Mouse (Mus musculus) neural tube, embryonic 11.5 days (tissue): ENCODE results near the gene Hck. TPM values are rescaled to one million over a fixed set of nuclear protein-coding genes. Genes with fewer than 3 reads are reported as not detected.
A peak's percentile ranks its signal among the peaks of the same experiment; 100 is the strongest.

Experiments used
- ATAC-seq: fragments of 200-750 bp; cut with Nextera tagmentation; 2 replicates; pipeline ENCODE4 v1.8.0; 2017; ENCODE audit warnings: moderate number of reproducible peaks, mild to moderate bottlenecking, moderate TSS enrichment, moderate library complexity; ENCODE audit not compliant: insufficient read depth, low FRiP score, low TSS enrichment
- DNase-seq: peaks from one replicate; pipeline ENCODE4 v3.0.0-alpha.2; 2015; ENCODE audit warnings: low spot score
- H3K27ac ChIP-seq: fragments of 300-500 bp; sonication (generic); 2 replicates; pipeline ENCODE4 v1.5.1; 2014; ENCODE audit warnings: low read depth, mild to moderate bottlenecking, low read length
- H3K27me3 ChIP-seq: fragments of 300-500 bp; sonication (generic); 2 replicates; pipeline ENCODE4 v1.6.1; 2014; ENCODE audit warnings: mild to moderate bottlenecking, low read length, mixed read lengths; ENCODE audit not compliant: control insufficient read depth, insufficient read depth
- H3K36me3 ChIP-seq: fragments of 300-500 bp; sonication (generic); 2 replicates; pipeline ENCODE4 v1.6.1; 2014; ENCODE audit warnings: mild to moderate bottlenecking, low read length, moderate library complexity, mixed read lengths; ENCODE audit not compliant: control insufficient read depth, insufficient read depth
- H3K4me1 ChIP-seq: fragments of 300-500 bp; sonication (generic); 2 replicates; pipeline ENCODE4 v1.6.1; 2014; ENCODE audit warnings: low read length, mixed read lengths; ENCODE audit not compliant: control insufficient read depth, insufficient read depth
- H3K4me2 ChIP-seq: fragments of 300-500 bp; sonication (generic); 2 replicates; pipeline ENCODE4 v1.6.1; 2014; ENCODE audit warnings: low read depth, mild to moderate bottlenecking, moderate library complexity
- H3K4me3 ChIP-seq: fragments of 300-500 bp; sonication (generic); 2 replicates; pipeline ENCODE4 v1.5.1; 2014; ENCODE audit warnings: low read depth, low read length
- H3K9ac ChIP-seq: fragments of 300-500 bp; sonication (generic); 2 replicates; pipeline ENCODE4 v1.6.1; 2014; ENCODE audit warnings: mild to moderate bottlenecking, low read length
- H3K9me3 ChIP-seq: fragments of 300-500 bp; sonication (generic); 2 replicates; pipeline ENCODE4 v1.6.1; 2016; ENCODE audit warnings: low read length; ENCODE audit not compliant: control insufficient read depth
- WGBS: fragments of 180-500 bp; shearing (Covaris S2); extraction: QIAGEN DNeasy Blood & Tissue Kit; methylation state at CpG from one replicate; pipeline ENCODE4 v1.1.7; 2014; 5-methylcytosine and 5-hydroxymethylcytosine counted together
- polyA plus RNA-seq: library from polyadenylated mRNA; unstranded; fragments of >200 nt; fragmentation: Nextera tagmentation; extraction: Ambion mirVana; gene quantifications from 2 replicates; pipeline ENCODE4 v1.2.1, GENCODE M21; 2014

The Hck gene
- polyA plus RNA-seq, 1 experiment from 2014 or later = 1.8 TPM

DNA sequence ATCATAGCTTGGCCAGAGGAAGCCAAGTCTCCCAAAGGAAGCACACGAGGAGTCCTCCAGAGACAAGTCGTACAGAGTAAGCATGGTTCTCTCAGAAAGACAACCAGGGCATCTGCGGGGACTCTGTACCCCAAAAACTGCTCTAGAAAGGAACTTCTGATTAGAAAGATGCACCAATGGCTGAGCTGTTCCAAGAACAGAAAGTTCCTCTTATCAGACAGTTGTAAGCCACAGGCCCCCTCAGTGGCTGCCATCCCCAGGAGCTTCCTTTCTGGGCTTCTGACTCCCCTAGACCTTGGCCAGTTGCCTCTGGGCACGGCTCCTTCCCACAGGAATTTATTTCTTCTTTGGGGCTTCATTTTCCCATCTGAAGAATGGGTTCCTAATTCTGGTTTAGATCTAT is 7.4 kb downstream of the Hck start:
- WGBS = 76% methylated on average over 4 of the region's 4 CpGs

DNA sequence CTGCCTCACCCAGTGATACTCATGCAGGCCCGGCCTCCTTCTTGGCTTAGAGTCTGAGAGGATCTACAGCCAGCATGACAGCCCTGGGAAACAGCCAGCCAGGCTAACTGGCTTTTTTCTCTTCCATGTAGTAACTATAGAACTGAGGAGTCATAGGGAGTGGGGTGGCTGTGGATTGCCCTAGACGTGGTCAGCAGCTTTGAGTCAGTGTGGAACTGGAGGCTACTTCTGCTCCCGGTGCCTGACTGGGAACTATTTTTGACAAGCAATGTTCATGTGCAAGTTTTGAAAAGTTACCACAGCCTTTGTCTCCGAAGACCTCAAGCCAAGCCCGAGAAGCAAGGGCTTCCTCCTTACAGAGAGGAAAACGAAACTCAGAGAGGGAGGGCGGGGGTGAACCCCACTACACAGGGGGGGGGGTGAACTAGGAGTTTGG is 8.8 kb downstream of the Hck start:
- H3K27me3 ChIP-seq = no peaks in the 10 kb centered on the region
- no peaks in the 10 kb centered on the region for H3K9me3 ChIP-seq
- ATAC-seq (no peak), DNase-seq (no peak)
- no peak overlapping the region for H3K9ac ChIP-seq
- no peak overlapping the region for H3K27ac ChIP-seq
- 85% methylated on average over 7 of the region's 7 CpGs for WGBS
- H3K4me2 ChIP-seq = no peak overlapping the region
- H3K4me3 ChIP-seq = no peak overlapping the region
- no peaks in the 10 kb centered on the region for H3K36me3 ChIP-seq
- H3K4me1 ChIP-seq = no peaks in the 10 kb centered on the region

More for the DNA sequence above, 7.4 kb downstream of the Hck start:
- ATAC-seq = no peak
- Histone ChIP-seq H3K4me3 (no peak overlapping the region), H3K27me3 (no peaks in the 10 kb centered on the region), H3K36me3 (no peaks in the 10 kb centered on the region), H3K4me2 (no peak overlapping the region), H3K4me1 (no peaks in the 10 kb centered on the region), H3K9ac (no peak overlapping the region), H3K9me3 (no peaks in the 10 kb centered on the region), H3K27ac (no peak overlapping the region)
- peak; percentile 6 for DNase-seq

DNA sequence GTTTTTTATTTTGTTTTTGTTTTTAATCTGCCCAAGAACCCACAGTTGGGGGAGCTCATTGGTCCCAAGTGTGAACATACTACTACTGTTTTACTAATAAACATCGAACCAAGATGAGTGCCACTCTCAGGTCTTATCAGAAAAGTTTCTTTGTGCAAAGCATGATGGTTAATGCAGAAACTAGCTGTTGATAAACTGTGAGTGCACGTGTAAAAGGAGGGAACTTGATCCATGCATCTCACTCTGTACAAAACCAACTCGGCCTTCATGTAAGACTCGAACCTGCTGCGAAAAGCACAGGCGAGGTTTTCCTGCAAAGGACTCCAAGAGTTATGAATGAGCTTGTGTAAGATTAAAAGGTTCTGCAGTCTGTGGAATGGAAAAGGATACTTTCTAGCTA is 11.2 kb downstream of the Hck start:
- H3K4me2 ChIP-seq = no peak overlapping the region
- WGBS = 90% methylated on average over 6 of the region's 6 CpGs
- no peak for ATAC-seq
- no peaks in the 10 kb centered on the region for H3K36me3 ChIP-seq
- H3K9ac ChIP-seq = no peak overlapping the region
- H3K27me3 ChIP-seq = no peaks in the 10 kb centered on the region
- H3K27ac ChIP-seq = no peak overlapping the region
- H3K9me3 ChIP-seq = no peaks in the 10 kb centered on the region
- H3K4me1 ChIP-seq = no peaks in the 10 kb centered on the region
- no peak overlapping the region for H3K4me3 ChIP-seq
- no peak for DNase-seq

DNA sequence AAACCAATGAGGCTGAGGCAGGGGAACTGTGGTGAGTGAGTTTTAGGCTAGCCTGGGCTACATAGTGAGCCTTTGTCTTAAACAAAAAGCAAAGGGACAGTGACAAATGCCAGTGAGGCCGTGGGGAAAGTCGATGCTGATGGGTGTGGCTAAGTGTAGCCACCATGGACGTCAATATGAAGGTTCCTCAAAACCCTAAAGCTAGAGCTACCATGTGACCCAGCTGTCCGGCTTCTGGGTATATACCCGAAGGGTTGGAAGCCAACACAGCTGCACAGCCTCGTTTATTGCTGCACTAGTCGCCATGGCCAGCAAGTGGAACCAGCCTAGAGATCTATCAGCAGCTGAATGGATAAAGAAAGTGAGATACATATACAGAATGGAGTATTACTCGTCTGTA is 11.9 kb downstream of the Hck start:
- DNase-seq = no peak
- Histone ChIP-seq H3K4me3 (no peak overlapping the region), H3K27me3 (no peaks in the 10 kb centered on the region), H3K27ac (no peak overlapping the region), H3K4me2 (no peak overlapping the region), H3K4me1 (no peaks in the 10 kb centered on the region), H3K9ac (no peak overlapping the region), H3K36me3 (no peaks in the 10 kb centered on the region), H3K9me3 (no peaks in the 10 kb centered on the region)
- WGBS = 74% methylated on average over 8 of the region's 8 CpGs
- no peak for ATAC-seq

DNA sequence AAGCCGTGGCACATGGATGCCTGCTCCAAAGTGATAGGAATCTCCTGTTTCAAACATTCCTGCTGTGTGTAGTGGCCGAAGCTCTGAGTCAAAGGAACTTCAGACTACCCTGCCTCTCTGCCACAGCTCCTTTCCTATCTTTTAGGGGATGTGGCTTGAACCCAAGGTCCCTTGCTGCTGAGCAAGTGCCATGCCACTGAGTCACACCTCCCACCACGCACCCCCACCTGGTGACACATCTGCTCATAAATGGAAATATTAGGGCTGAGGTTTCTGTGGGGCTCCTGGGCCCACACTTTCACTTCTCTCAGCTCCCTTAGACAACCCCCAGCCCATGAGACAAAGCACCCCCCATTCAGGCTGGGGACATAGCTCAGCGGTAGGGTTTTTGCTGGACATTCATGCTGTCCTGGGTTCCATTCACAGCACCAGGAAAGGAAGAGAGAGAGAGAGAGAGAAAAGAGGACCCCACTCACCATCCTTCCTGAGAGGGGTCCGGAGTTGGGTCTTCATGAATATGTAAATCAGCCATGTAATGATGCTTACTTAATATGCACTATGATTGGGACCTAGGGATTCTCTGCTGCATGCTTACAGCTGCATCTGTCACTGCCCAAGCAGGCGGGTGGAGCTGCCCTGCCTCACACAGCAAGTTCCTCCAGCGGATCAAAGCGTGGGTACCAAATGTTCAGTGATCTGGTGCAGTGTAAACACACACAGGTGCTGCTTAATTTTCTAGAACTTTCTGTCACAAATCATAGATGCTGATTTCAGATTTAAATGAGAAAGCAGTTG is 13.8 kb downstream of the Hck start:
- H3K9ac ChIP-seq = no peak overlapping the region
- H3K4me2 ChIP-seq = no peak overlapping the region
- no peaks in the 10 kb centered on the region for H3K27me3 ChIP-seq
- no peak overlapping the region for H3K4me3 ChIP-seq
- WGBS = 73% methylated on average over 8 of the region's 8 CpGs
- ATAC-seq (no peak), DNase-seq (no peak)
- H3K4me1 ChIP-seq = no peaks in the 10 kb centered on the region
- no peaks in the 10 kb centered on the region for H3K36me3 ChIP-seq
- no peaks in the 10 kb centered on the region for H3K9me3 ChIP-seq
- H3K27ac ChIP-seq = no peak overlapping the region

DNA sequence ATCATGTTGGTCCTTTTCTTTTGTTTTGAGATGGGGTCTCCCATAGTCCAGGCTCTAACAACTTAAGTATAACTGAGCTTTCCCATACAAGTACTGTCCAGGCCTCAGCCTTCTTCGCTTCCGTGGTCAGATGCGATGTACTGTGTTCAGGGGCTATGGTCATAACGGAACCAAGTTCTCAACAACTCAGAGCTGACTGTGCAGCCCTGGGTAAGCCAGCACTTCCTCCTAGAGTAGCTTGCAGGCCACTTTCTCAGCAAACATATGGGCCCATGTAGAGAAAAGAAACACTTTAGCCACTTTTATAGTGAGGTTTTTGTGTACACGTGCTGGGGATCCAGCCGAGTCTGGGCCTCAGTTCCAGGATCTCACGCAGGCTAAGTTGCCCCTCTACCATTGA is 14.4 kb downstream of the Hck start:
- H3K4me3 ChIP-seq = no peak overlapping the region
- WGBS = 84% methylated on average over 7 of the region's 7 CpGs
- no peak overlapping the region for H3K4me2 ChIP-seq
- H3K4me1 ChIP-seq = no peaks in the 10 kb centered on the region
- no peak overlapping the region for H3K9ac ChIP-seq
- no peak overlapping the region for H3K27ac ChIP-seq
- H3K27me3 ChIP-seq = no peaks in the 10 kb centered on the region
- H3K9me3 ChIP-seq = no peaks in the 10 kb centered on the region
- DNase-seq (no peak), ATAC-seq (no peak)
- H3K36me3 ChIP-seq = no peaks in the 10 kb centered on the region

DNA sequence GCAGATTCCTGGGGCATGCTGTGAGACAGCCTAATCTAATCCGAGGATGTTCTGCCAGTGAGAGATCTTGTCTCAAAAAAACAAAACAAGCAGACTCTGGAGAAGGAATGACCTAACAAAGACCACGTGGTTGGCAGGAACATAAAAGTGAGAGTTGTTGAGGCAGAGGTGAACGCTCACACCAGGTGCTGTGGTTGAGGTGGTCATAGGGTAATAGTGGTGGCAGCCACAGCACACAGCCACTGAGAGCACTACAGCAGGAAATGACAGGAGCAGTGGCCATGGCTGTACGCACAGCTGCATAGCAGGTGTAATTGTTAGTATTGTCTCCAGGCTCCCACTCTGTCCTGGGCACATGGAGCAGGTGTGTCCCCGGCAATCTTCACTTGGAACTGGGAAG is 17.6 kb downstream of the Hck start:
- no peak for ATAC-seq
- no peaks in the 10 kb centered on the region for H3K36me3 ChIP-seq
- WGBS = 56% methylated on average over 5 of the region's 5 CpGs
- no peaks in the 10 kb centered on the region for H3K9me3 ChIP-seq
- no peaks in the 10 kb centered on the region for H3K4me1 ChIP-seq
- no peak for DNase-seq
- H3K27ac ChIP-seq = no peak overlapping the region
- H3K9ac ChIP-seq = no peak overlapping the region
- no peaks in the 10 kb centered on the region for H3K27me3 ChIP-seq
- no peak overlapping the region for H3K4me2 ChIP-seq
- no peak overlapping the region for H3K4me3 ChIP-seq

DNA sequence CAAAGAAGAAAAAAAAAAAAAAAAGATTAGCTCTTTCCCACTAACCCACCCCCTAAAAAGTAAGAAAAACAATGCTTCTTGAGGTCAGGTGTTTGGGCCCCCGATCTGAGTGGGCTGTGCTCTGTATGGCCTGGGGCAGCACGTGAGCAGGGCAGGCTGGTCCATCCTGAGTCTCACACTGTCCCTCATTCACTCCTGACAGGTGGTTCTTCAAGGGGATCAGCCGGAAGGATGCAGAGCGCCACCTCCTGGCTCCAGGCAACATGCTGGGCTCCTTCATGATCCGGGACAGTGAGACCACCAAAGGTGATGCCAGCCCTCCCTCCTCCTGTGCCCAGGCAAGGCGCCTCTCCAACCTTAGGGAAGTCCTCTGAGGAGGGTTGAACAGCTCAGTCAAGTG is 22.8 kb downstream of the Hck start:
- DNase-seq (peak; percentile 28), ATAC-seq (no peak)
- Histone ChIP-seq H3K36me3 (no peaks in the 10 kb centered on the region), H3K27me3 (no peaks in the 10 kb centered on the region), H3K27ac (no peak overlapping the region), H3K4me2 (no peak overlapping the region), H3K4me1 (no peaks in the 10 kb centered on the region), H3K9ac (no peak overlapping the region), H3K9me3 (no peaks in the 10 kb centered on the region), H3K4me3 (no peak overlapping the region)
- 28% methylated on average over 6 of the region's 6 CpGs for WGBS

DNA sequence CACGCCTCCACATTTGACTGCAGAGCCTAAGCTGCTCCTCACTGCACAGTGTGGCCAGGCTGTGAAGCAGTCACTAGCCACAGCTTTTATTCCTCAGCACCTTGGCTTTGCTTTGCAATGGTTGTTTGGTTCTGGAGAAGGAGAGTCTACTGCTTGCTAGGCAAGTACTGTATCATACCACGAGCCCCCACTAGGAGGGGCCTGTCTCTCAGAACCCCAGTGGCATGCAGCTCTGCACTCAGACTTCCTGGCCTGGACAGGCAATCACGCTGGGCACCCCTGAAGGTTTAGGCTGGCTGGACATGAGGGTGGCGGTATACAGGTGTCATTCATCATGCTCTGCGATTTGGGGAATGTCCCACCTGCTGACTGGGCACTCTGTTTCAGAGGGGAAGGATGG is 26.0 kb downstream of the Hck start:
- WGBS = 29% methylated on average over 5 of the region's 5 CpGs
- no peaks in the 10 kb centered on the region for H3K9me3 ChIP-seq
- no peak for ATAC-seq
- H3K27me3 ChIP-seq = no peaks in the 10 kb centered on the region
- no peak overlapping the region for H3K4me3 ChIP-seq
- no peak overlapping the region for H3K27ac ChIP-seq
- no peaks in the 10 kb centered on the region for H3K4me1 ChIP-seq
- peak; percentile 25 for DNase-seq
- no peak overlapping the region for H3K4me2 ChIP-seq
- no peaks in the 10 kb centered on the region for H3K36me3 ChIP-seq
- H3K9ac ChIP-seq = no peak overlapping the region
